Mouse (Mus musculus): ENCODE results near the gene Sec61b. TPM values are rescaled to one million over a fixed set of nuclear protein-coding genes. Genes with fewer than 3 reads are reported as not detected.

Sec61b gene
- 412 and 495 TPM in 2 replicates for polyA plus RNA-seq (2015; fragmentation: Nextera tagmentation; extraction: Ambion mirVana)

DNA sequence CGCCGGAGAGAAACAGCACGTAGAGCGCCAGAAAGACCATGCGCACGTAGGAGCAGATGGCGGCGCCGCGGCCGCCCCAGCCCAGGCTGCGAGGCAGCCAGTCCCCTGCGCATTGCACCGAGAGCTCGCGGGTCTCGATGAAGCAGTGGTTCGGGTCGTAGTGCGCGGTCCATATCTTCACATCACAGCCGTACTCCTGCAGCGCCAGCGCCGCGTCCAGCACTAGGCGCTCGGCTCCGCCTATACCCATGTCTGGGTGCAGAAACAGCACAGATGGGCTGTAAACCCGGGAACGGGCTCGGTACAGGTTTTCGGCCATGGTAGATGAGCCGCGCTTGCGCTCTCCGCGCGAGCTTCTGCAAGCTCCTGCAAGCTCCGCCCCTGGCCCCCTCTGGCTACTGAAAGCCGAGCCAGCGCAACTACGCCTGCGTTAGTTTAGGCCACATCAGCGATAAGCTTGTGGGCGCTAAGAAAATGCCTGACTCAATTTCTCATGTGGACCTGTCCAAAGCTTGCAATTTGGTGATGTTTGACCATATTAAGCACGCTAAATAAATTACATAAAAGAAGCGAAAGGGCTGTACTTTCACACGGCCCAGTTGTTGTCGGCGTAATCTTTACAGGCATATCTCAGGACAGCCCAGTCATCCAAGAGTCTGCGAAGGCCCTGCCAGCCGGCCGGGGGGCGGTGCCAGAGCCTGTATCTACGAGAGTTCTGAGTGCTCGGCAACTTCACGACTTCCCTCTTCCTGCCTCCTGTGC, at the start of gene Sec61b, which contains the start of gene Alg2:
TSS of gene Sec61b (plus strand) at position 691 of the 762 bp plus-strand sequence.
TSS of gene Alg2 (minus strand) at position 366 of the 762 bp plus-strand sequence.
- TF ChIP-seq EP300 (optimal IDR thresholded peaks at IDR 0.05) (peak; percentile 96), CTCF (IDR thresholded peaks at IDR 0.05; ENCODE audit: low read depth) (peak; percentile 46)
- peak within 1 kb of the TSS; percentile 80 for H3K4me3 ChIP-seq (ENCODE audit: low read depth, low read length)
- H3K9me3 ChIP-seq (ENCODE audit: control insufficient read depth, low read length): no peaks in the 10 kb centered on the region
- H3K36me3 ChIP-seq (ENCODE audit: control insufficient read depth, insufficient read depth, low read length): peaks cover 26% of the 10 kb centered on the region
- H3K27me3 ChIP-seq (ENCODE audit: control insufficient read depth, insufficient read depth, low read length): no peaks in the 10 kb centered on the region
- H3K4me2 ChIP-seq (replicated peaks; ENCODE audit: low read depth): peak within 1 kb of the TSS; percentile 61
- ATAC-seq (ENCODE audit: low FRiP score, low TSS enrichment) (peak; percentile 98), DNase-seq (ENCODE audit: low spot score) (peak; percentile 97)
- H3K4me1 ChIP-seq (replicated peaks; ENCODE audit: control insufficient read depth, insufficient read depth): no peaks in the 10 kb centered on the region
- peak within 1 kb of the TSS; percentile 97 for H3K27ac ChIP-seq (replicated peaks)
- H3K9ac ChIP-seq (ENCODE audit: low read length): peak within 1 kb of the TSS; percentile 88
- under 1% methylated on average over 58 of the region's 58 CpGs for WGBS

- no peak overlapping the region for H3K4me3 ChIP-seq (ENCODE audit: low read depth, low read length)
- H3K4me2 ChIP-seq (replicated peaks; ENCODE audit: low read depth): no peak overlapping the region
- no peaks in the 10 kb centered on the region for H3K36me3 ChIP-seq (ENCODE audit: control insufficient read depth, insufficient read depth, low read length)
- no peak for DNase-seq (ENCODE audit: low spot score)
- no peaks in the 10 kb centered on the region for H3K27me3 ChIP-seq (ENCODE audit: control insufficient read depth, insufficient read depth, low read length)
- TF ChIP-seq EP300 (optimal IDR thresholded peaks at IDR 0.05): no peak
- no peak for TF ChIP-seq CTCF (IDR thresholded peaks at IDR 0.05; ENCODE audit: low read depth)
- no peaks in the 10 kb centered on the region for H3K9me3 ChIP-seq (ENCODE audit: control insufficient read depth, low read length)
- ATAC-seq (ENCODE audit: low FRiP score, low TSS enrichment): no peak
- H3K9ac ChIP-seq (ENCODE audit: low read length): no peak overlapping the region
- no peaks in the 10 kb centered on the region for H3K4me1 ChIP-seq (replicated peaks; ENCODE audit: control insufficient read depth, insufficient read depth)
- 90% methylated on average over 16 of the region's 16 CpGs for WGBS
- no peak overlapping the region for H3K27ac ChIP-seq (replicated peaks)
These were observed 49.1 kb upstream of the Sec61b start for GRCm38 (mm10) chr4:47425247-47425830.

- Histone ChIP-seq H3K4me3 (ENCODE audit: low read depth, low read length) (no peak overlapping the region), H3K27ac (replicated peaks) (no peak overlapping the region), H3K4me1 (replicated peaks; ENCODE audit: control insufficient read depth, insufficient read depth) (no peaks in the 10 kb centered on the region), H3K9me3 (ENCODE audit: control insufficient read depth, low read length) (no peaks in the 10 kb centered on the region), H3K27me3 (ENCODE audit: control insufficient read depth, insufficient read depth, low read length) (no peaks in the 10 kb centered on the region), H3K36me3 (ENCODE audit: control insufficient read depth, insufficient read depth, low read length) (no peaks in the 10 kb centered on the region), H3K4me2 (replicated peaks; ENCODE audit: low read depth) (no peak overlapping the region), H3K9ac (ENCODE audit: low read length) (no peak overlapping the region)
- TF ChIP-seq EP300 (optimal IDR thresholded peaks at IDR 0.05): no peak
- no peak for TF ChIP-seq CTCF (IDR thresholded peaks at IDR 0.05; ENCODE audit: low read depth)
- peak; percentile 51; the same call in 1 of the 2 replicates for ATAC-seq (ENCODE audit: low FRiP score, low TSS enrichment)
- DNase-seq (ENCODE audit: low spot score): no peak
- 45% methylated on average over 3 of the region's 3 CpGs for whole genome bisulfite sequencing
These were observed 46.9 kb upstream of the Sec61b start for GRCm38 (mm10) chr4:47427606-47428005.

- WGBS: 47% methylated on average over 6 of the region's 6 CpGs
- Histone ChIP-seq H3K9me3 (ENCODE audit: control insufficient read depth, low read length) (no peaks in the 10 kb centered on the region), H3K4me1 (replicated peaks; ENCODE audit: control insufficient read depth, insufficient read depth) (no peaks in the 10 kb centered on the region), H3K27me3 (ENCODE audit: control insufficient read depth, insufficient read depth, low read length) (no peaks in the 10 kb centered on the region), H3K4me2 (replicated peaks; ENCODE audit: low read depth) (no peak overlapping the region), H3K36me3 (ENCODE audit: control insufficient read depth, insufficient read depth, low read length) (no peaks in the 10 kb centered on the region), H3K4me3 (ENCODE audit: low read depth, low read length) (no peak overlapping the region), H3K27ac (replicated peaks) (no peak overlapping the region), H3K9ac (ENCODE audit: low read length) (no peak overlapping the region)
- 0 out of 2 replicates have a peak, but pooled peaks have one; percentile 8 for TF ChIP-seq CTCF (IDR thresholded peaks at IDR 0.05; ENCODE audit: low read depth)
- TF ChIP-seq EP300 (optimal IDR thresholded peaks at IDR 0.05): no peak
- ATAC-seq (ENCODE audit: low FRiP score, low TSS enrichment): no peak
- no peak for DNase-seq (ENCODE audit: low spot score)
These were observed 43.9 kb upstream of the Sec61b start for GRCm38 (mm10) chr4:47430557-47430956.

DNA sequence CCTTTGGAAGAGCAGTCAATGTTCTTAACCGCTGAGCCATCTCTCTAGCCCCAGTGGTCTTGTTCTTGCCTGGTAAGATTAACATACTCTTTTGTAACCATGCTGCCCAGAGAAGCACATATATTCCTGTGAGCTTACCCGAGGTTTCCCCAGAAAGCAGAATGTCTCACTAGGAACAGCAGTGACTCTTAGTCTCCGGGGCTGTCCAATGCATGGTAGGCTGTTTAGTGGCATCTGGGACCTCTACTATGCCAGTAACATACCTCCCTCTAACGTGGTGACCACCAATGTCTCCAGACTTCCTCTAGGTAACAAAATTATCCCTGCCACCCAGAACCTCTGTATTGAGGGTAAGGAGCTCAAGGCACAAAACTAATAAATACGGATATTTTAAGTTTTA, 43.4 kb upstream of the Sec61b start:
- H3K27me3 ChIP-seq (ENCODE audit: control insufficient read depth, insufficient read depth, low read length): no peaks in the 10 kb centered on the region
- no peak overlapping the region for H3K4me3 ChIP-seq (ENCODE audit: low read depth, low read length)
- TF ChIP-seq CTCF (IDR thresholded peaks at IDR 0.05; ENCODE audit: low read depth) (no peak), EP300 (optimal IDR thresholded peaks at IDR 0.05) (no peak)
- no peak overlapping the region for H3K9ac ChIP-seq (ENCODE audit: low read length)
- DNase-seq (ENCODE audit: low spot score) (no peak), ATAC-seq (ENCODE audit: low FRiP score, low TSS enrichment) (no peak)
- H3K36me3 ChIP-seq (ENCODE audit: control insufficient read depth, insufficient read depth, low read length): no peaks in the 10 kb centered on the region
- no peaks in the 10 kb centered on the region for H3K9me3 ChIP-seq (ENCODE audit: control insufficient read depth, low read length)
- 88% methylated on average over 5 of the region's 5 CpGs for WGBS
- H3K4me1 ChIP-seq (replicated peaks; ENCODE audit: control insufficient read depth, insufficient read depth): no peaks in the 10 kb centered on the region
- no peak overlapping the region for H3K4me2 ChIP-seq (replicated peaks; ENCODE audit: low read depth)
- no peak overlapping the region for H3K27ac ChIP-seq (replicated peaks)

- DNase-seq (ENCODE audit: low spot score): no peak
- Histone ChIP-seq H3K9me3 (ENCODE audit: control insufficient read depth, low read length) (no peaks in the 10 kb centered on the region), H3K27ac (replicated peaks) (no peak overlapping the region), H3K9ac (ENCODE audit: low read length) (no peak overlapping the region), H3K4me2 (replicated peaks; ENCODE audit: low read depth) (no peak overlapping the region), H3K27me3 (ENCODE audit: control insufficient read depth, insufficient read depth, low read length) (no peaks in the 10 kb centered on the region), H3K4me1 (replicated peaks; ENCODE audit: control insufficient read depth, insufficient read depth) (no peaks in the 10 kb centered on the region), H3K36me3 (ENCODE audit: control insufficient read depth, insufficient read depth, low read length) (no peaks in the 10 kb centered on the region), H3K4me3 (ENCODE audit: low read depth, low read length) (no peak overlapping the region)
- ATAC-seq (ENCODE audit: low FRiP score, low TSS enrichment): no peak
- TF ChIP-seq CTCF (IDR thresholded peaks at IDR 0.05; ENCODE audit: low read depth) (no peak), EP300 (optimal IDR thresholded peaks at IDR 0.05) (no peak)
- 88% methylated on average over 7 of the region's 7 CpGs for WGBS
These were observed 41.7 kb upstream of the Sec61b start for GRCm38 (mm10) chr4:47432766-47433165.
